Mouse (Mus musculus) bone marrow, adult 2 months (tissue): ENCODE data around the gene Gm10277. TPM values are rescaled to one million over a fixed set of nuclear protein-coding genes. Genes with fewer than 3 reads are reported as not detected.

Experiments
- H3K27ac ChIP-seq: fragments of 200-500 bp; 2 replicates; pipeline ENCODE4 v1.5.1; 2012; ENCODE audit warnings: low read depth, mild to moderate bottlenecking, control low read depth, inconsistent platforms, low read length; ENCODE audit not compliant: control insufficient read depth, poor library complexity, insufficient read depth
- H3K4me1 ChIP-seq: fragments of 200-500 bp; 2 replicates; pipeline ENCODE4 v1.6.1; 2011; ENCODE audit warnings: low read length; ENCODE audit not compliant: control insufficient read depth, insufficient read depth
- H3K4me3 ChIP-seq: fragments of 200-500 bp; replicated peaks from 2 replicates; pipeline ENCODE3; 2011; ENCODE audit warnings: mild to moderate bottlenecking, low read depth, low read length, control low read depth; ENCODE audit not compliant: control insufficient read depth
- CTCF ChIP-seq: fragments of 200-500 bp; IDR thresholded peaks from 2 replicates; pipeline ENCODE4 v1.5.1; 2011; ENCODE audit warnings: low read length, control low read depth; ENCODE audit not compliant: control insufficient read depth, insufficient read depth
- POLR2A ChIP-seq: fragments of 200-500 bp; IDR thresholded peaks from 2 replicates; pipeline ENCODE4 v1.6.1; 2011; ENCODE audit warnings: low read depth, mild to moderate bottlenecking, control low read depth, low read length, borderline replicate concordance; ENCODE audit not compliant: control insufficient read depth
- WGBS: fragments of 180-500 bp; shearing (Covaris S2); methylation state at CpG from one replicate; pipeline ENCODE4 v1.1.7; 2018; 5-methylcytosine and 5-hydroxymethylcytosine counted together
- polyA plus RNA-seq: library from polyadenylated mRNA; stranded (reverse); fragments of >200 nt; gene quantifications from 2 replicates; pipeline ENCODE4 v1.2.4, GENCODE M21; 2011; ENCODE audit warnings: low replicate concordance; ENCODE audit not compliant: missing spikeins, insufficient read depth, insufficient read length

Gene Gm10277
- polyA plus RNA-seq, 1 experiment, result not detected

GRCm38 (mm10) chr11:77770346-77770745, 17.2 kb downstream of the Gm10277 start:
- TF ChIP-seq POLR2A, result no peak
- no peak for TF ChIP-seq CTCF
- Histone ChIP-seq H3K27ac (no peak overlapping the region), H3K4me1 (no peaks in the 10 kb centered on the region; the same call in 1 of the 2 replicates), H3K4me3 (no peak overlapping the region)
- 58% methylated on average over 8 of the region's 8 CpGs for WGBS

DNA sequence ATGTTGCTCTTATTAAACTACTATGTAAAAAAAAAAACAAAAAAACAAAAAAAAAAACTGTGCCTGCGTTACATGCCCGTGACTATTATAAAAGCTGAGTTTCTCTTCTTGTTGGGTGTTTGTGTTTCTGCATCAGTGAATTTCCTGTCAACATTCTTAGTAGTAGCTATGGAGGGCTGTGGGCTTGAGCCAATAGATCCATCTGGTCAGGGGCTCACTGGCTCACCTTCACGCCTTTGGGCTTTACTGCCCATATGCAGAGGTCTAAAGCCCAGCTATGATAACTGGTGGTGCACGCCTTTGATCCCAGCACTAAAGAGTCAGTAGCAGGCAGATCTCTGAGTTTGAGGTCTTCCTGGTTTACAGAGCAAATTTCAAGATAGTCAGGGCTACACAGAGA, 18.1 kb downstream of the Gm10277 start:
- H3K4me1 ChIP-seq, result no peaks in the 10 kb centered on the region; the same call in 1 of the 2 replicates
- no peak overlapping the region for H3K4me3 ChIP-seq
- 80% methylated on average over 4 of the region's 4 CpGs for WGBS
- H3K27ac ChIP-seq, result no peak overlapping the region
- TF ChIP-seq CTCF (no peak), POLR2A (no peak)

GRCm38 (mm10) chr11:77766351-77767001, 21.1 kb downstream of the Gm10277 start:
- H3K4me1 ChIP-seq, result peaks cover 2% of the 10 kb centered on the region; the same call in 1 of the 2 replicates
- H3K4me3 ChIP-seq, result peak overlapping the region; percentile 60
- peak overlapping the region; percentile 56; the same call in 1 of the 2 replicates for H3K27ac ChIP-seq
- WGBS, result 3% methylated on average over 35 of the region's 35 CpGs
- peak; percentile 46; the same call in 1 of the 2 replicates for TF ChIP-seq POLR2A
- TF ChIP-seq CTCF, result peak; percentile 56; the same call in 1 of the 2 replicates

- H3K4me3 ChIP-seq, result no peak overlapping the region
- H3K27ac ChIP-seq, result no peak overlapping the region
- H3K4me1 ChIP-seq, result peaks cover 2% of the 10 kb centered on the region; the same call in 1 of the 2 replicates
- no peak for TF ChIP-seq CTCF
- TF ChIP-seq POLR2A, result no peak
- 61% methylated on average over 4 of the region's 4 CpGs for WGBS
Measured at GRCm38 (mm10) chr11:77765459-77765777, 22.1 kb downstream of the Gm10277 start.

GRCm38 (mm10) chr11:77764694-77765458, 22.7 kb downstream of the Gm10277 start:
- Histone ChIP-seq H3K27ac (no peak overlapping the region), H3K4me1 (peaks cover 2% of the 10 kb centered on the region; the same call in 1 of the 2 replicates), H3K4me3 (no peak overlapping the region)
- TF ChIP-seq CTCF, result no peak
- WGBS, result 49% methylated on average over 9 of the region's 9 CpGs

DNA sequence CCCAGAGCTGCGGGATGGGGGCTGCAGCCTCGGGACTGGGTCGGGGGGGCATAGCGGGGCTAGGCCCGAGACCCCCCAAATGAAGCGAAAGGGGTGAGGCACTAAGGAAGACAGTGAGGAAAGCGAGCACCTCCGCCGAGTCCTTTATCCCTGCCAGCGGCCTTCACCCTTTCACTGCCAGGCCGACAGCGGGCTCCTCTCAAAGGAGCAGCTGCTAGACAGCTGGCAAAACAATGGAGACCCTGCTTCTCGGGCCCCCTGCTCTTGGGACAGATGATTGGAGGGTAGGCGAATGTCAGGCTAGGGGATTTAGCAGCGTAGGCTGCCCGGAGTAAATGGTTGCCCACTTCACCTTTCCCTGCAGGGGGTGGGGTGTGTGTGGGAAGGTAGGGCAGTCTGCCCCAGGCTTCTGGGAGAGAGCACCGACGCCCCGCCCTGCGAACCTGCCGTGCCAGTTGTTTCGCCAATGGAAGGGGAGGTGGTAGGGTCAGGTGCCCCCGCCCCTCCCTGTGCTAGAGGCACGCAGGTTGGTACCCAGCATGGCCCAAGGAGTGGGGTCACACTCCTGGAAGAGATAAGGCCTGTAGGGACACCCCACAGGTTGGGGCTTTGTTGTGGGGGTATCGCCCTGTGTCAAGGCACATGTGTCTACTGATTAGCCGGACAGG, 23.7 kb downstream of the Gm10277 start:
- 11% methylated on average over 26 of the region's 26 CpGs for WGBS
- Histone ChIP-seq H3K4me3 (peak overlapping the region; percentile 65), H3K4me1 (peaks cover 2% of the 10 kb centered on the region; the same call in 1 of the 2 replicates), H3K27ac (peak overlapping the region; percentile 76)
- TF ChIP-seq POLR2A (no peak), CTCF (no peak)

DNA sequence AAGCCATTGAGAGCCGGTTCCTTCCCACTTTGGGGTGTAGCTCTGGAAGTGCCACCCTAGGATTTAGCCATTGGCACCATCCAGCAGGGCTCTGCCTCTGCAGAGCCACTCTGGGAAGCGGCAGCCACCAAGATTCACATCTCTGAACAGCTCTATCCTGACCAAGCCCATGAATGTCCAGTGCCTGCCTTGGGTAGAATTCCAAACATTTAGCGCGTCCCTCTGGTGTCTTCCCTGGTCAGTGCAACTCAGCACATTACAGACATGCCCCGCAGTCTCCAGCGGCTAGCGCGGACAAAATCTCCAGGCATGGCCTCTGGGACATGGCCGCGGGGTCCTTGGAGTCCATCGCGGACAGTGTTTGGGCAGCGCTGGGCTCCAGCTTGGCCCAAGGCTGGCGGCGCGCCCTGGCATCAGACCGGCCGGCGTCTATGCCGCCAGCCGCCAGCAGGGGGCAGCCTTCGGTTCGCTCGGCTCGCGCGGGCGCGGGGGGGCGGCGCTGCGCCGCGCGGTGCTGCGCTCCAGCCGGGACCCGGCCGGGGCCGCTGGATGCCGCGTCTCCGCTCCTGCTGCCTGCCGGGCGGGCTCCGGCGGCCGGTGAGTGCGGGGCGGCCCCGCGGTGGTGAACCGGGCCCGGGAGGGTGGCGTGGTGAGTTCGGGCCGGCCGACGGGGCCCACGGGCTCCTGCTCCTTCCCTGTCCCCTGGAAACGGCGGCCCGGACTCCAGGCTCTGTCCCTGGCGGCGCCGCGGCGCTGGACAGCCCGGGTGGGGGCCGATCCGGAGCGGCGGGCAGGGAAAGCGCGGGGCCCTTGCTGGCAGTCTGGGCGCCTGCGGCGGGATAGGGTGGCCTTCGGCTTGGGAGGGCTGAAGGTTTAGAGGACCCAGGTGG, 24.5 kb downstream of the Gm10277 start, which contains the start of gene Myo18a:
TSS of gene Myo18a (plus strand) at position 464 of the 890 bp plus-strand sequence.
- H3K27ac ChIP-seq, result peak within 1 kb of the TSS; percentile 76

More for the DNA sequence above, 24.5 kb downstream of the Gm10277 start, which contains the start of gene Myo18a:
- TF ChIP-seq POLR2A (peak; percentile 34; the same call in 1 of the 2 replicates), CTCF (peak; percentile 71)
- Histone ChIP-seq H3K4me3 (peak within 1 kb of the TSS; percentile 65), H3K4me1 (peaks cover 2% of the 10 kb centered on the region; the same call in 1 of the 2 replicates)
- 4% methylated on average over 79 of the region's 79 CpGs for WGBS
